Mouse (Mus musculus) lung, adult 2 months (tissue): ENCODE data around the gene Csf1. TPM values are rescaled to one million over a fixed set of nuclear protein-coding genes. Genes with fewer than 3 reads are reported as not detected.
A peak's percentile ranks its signal among the peaks of the same experiment; 100 is the strongest.

ENCODE experiments used
- DNase-seq: peaks from one replicate; pipeline ENCODE4 v3.0.0; 2022
- H3K4me1 ChIP-seq: fragments of 200-500 bp; 2 replicates; pipeline ENCODE4 v1.6.1; 2011; ENCODE audit warnings: low read length; ENCODE audit not compliant: control insufficient read depth, insufficient read depth
- H3K4me3 ChIP-seq: fragments of 200-500 bp; replicated peaks from 2 replicates; pipeline ENCODE3; 2011; ENCODE audit warnings: low read depth, mild to moderate bottlenecking, control low read depth, low read length; ENCODE audit errors: extremely low read depth
- CTCF ChIP-seq: fragments of 200-500 bp; IDR thresholded peaks from 2 replicates; pipeline ENCODE4 v1.5.1; 2011; ENCODE audit warnings: mild to moderate bottlenecking, low read length, control low read depth; ENCODE audit not compliant: insufficient read depth
- POLR2A ChIP-seq: fragments of 200-500 bp; IDR thresholded peaks from 2 replicates; pipeline ENCODE4 v1.6.1; 2011; ENCODE audit warnings: low read depth, mild to moderate bottlenecking, control low read depth, low read length, borderline replicate concordance; ENCODE audit errors: extremely low read depth
- WGBS: fragments of 180-500 bp; shearing (Covaris S2); methylation state at CpG from one replicate; pipeline ENCODE4 v1.1.7; 2018; 5-methylcytosine and 5-hydroxymethylcytosine counted together
- polyA plus RNA-seq: library from polyadenylated mRNA; depleted of rRNA; stranded (reverse); fragments of >200 nt; gene quantifications from 2 replicates; pipeline ENCODE4 v1.2.3, GENCODE M21; 2012; rRNA removed

The Csf1 gene
- 27.8 and 32.5 TPM in 2 replicates for polyA plus RNA-seq

- TF ChIP-seq POLR2A (peak; percentile 88; the same call in 1 of the 2 replicates), CTCF (no peak)
- H3K4me1 ChIP-seq, result peaks cover 11% of the 10 kb centered on the region
- DNase-seq, result peak; percentile 85
- WGBS, result under 1% methylated on average over 56 of the region's 56 CpGs
- H3K4me3 ChIP-seq, result peak within 1 kb of the TSS; percentile 85
These were observed at the start of gene Csf1 for GRCm38 (mm10) chr3:107759929-107760581. Gene Csf1 (minus strand): TSS chr3:107760469.

GRCm38 (mm10) chr3:107808013-107808750 is 47.9 kb upstream of the Csf1 start:
- Histone ChIP-seq H3K4me1 (peaks cover 10% of the 10 kb centered on the region), H3K4me3 (no peak overlapping the region)
- TF ChIP-seq CTCF, result no peak
- TF ChIP-seq POLR2A, result no peak
- no peak for DNase-seq
- 32% methylated on average over 14 of the region's 14 CpGs for WGBS

GRCm38 (mm10) chr3:107807386-107807974 is 47.2 kb upstream of the Csf1 start:
- no peak for TF ChIP-seq POLR2A
- no peak for TF ChIP-seq CTCF
- Histone ChIP-seq H3K4me1 (peaks cover 10% of the 10 kb centered on the region), H3K4me3 (no peak overlapping the region)
- no peak for DNase-seq
- WGBS, result 42% methylated on average over 6 of the region's 6 CpGs

GRCm38 (mm10) chr3:107806916-107807315 is 46.6 kb upstream of the Csf1 start:
- H3K4me1 ChIP-seq, result peaks cover 10% of the 10 kb centered on the region
- no peak for TF ChIP-seq CTCF
- TF ChIP-seq POLR2A, result no peak
- no peak for DNase-seq
- no peak overlapping the region for H3K4me3 ChIP-seq
- 79% methylated on average over 1 of the region's 1 CpGs for WGBS

GRCm38 (mm10) chr3:107804799-107805198 is 44.5 kb upstream of the Csf1 start:
- TF ChIP-seq POLR2A (no peak), CTCF (no peak)
- no peak for DNase-seq
- H3K4me1 ChIP-seq, result peaks cover 8% of the 10 kb centered on the region
- H3K4me3 ChIP-seq, result no peak overlapping the region
- 95% methylated on average over 1 of the region's 1 CpGs for WGBS

GRCm38 (mm10) chr3:107802185-107802946 is 42.1 kb upstream of the Csf1 start:
- TF ChIP-seq POLR2A, result no peak
- TF ChIP-seq CTCF, result no peak
- DNase-seq, result no peak
- no peaks in the 10 kb centered on the region for H3K4me1 ChIP-seq
- H3K4me3 ChIP-seq, result no peak overlapping the region
- WGBS, result 75% methylated on average over 8 of the region's 8 CpGs

GRCm38 (mm10) chr3:107798946-107799345 is 38.7 kb upstream of the Csf1 start:
- TF ChIP-seq CTCF, result no peak
- no peak for TF ChIP-seq POLR2A
- no peak overlapping the region for H3K4me3 ChIP-seq
- H3K4me1 ChIP-seq, result no peaks in the 10 kb centered on the region
- no peak for DNase-seq
- 71% methylated on average over 5 of the region's 5 CpGs for WGBS

GRCm38 (mm10) chr3:107796191-107796983 is 36.1 kb upstream of the Csf1 start:
- DNase-seq, result no peak
- no peak for TF ChIP-seq CTCF
- TF ChIP-seq POLR2A, result no peak
- Histone ChIP-seq H3K4me3 (no peak overlapping the region), H3K4me1 (peaks cover 5% of the 10 kb centered on the region)
- WGBS, result 54% methylated on average over 8 of the region's 8 CpGs
